Mouse (Mus musculus): ENCODE results near the gene Ttll11.

The Ttll11 gene

DNA sequence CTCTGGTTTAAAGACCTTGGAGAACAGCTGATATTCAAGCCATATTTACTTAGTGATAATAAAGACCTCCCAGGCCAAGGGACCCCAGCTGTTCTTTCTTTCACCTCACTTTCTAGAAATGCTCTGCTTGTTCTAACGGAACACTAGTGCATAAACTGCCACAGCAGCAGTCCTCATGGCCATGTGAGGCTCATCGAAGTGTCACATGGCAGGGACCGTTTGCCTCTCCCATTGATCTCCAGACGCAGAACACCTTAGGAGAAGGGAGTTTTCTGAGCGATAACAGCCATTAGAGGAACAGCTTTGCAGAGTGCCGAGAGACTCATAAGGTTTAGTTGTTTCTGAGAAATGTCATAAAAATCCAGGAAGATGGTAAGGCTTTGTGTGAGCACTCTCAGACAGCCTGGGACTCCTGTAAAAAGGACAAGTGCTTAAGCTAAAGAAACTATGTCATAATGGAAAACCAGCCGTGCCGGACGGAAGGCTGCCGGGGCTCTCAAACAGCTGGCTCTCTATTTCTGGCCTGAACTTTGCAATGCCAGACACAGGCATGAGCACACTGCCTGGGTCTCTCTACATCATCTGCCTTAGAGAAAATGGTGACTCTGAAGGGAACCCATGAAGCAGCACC lies 13.7 kb downstream of the Ttll11 start:
- no peak for DNase-seq (ENCODE audit: low spot score in 2 of 2)

GRCm38 (mm10) chr2:35963280-35963679 lies 16.4 kb downstream of the Ttll11 start:
- no peak for DNase-seq (ENCODE audit: low spot score in 2 of 2)

- DNase-seq (ENCODE audit: low spot score in 2 of 2), result no peak
Observed at GRCm38 (mm10) chr2:35961593-35962127, 18.1 kb downstream of the Ttll11 start.

DNA sequence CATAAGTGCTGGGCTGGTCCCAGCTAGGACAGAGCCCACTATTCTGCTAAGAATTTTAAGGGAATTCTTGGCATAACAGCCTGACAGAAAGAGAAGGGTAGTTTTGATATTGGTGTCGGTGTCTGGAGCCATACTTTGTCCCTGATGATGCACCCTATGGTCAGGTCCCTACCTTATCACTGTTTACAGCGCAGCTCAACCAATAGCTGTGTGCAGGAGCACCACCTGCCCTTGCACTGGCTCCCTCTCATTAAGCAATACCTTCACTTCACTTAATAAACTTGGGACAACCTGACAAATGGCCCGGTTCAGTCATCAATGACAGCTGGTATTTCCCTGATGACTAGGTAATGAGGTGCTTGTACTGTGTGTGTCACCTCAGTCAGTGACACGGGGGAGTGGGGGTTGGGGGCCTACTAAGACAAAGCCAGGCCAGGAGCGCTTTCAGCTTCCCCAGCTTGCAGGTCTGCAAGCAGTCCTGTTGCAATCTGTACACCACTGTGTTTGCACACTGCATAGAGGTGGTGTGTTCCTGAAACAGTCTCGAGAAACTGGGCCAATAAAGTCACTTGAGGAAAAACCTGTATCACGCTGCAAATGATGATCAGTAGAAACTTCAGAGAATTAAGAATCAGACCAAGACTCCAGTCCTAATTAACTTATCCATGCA lies 22.1 kb downstream of the Ttll11 start:
- no peak for DNase-seq (ENCODE audit: low spot score in 2 of 2)

- no peak for DNase-seq (ENCODE audit: low spot score in 2 of 2)
Observed at GRCm38 (mm10) chr2:35955211-35955610, 24.5 kb downstream of the Ttll11 start.

GRCm38 (mm10) chr2:35952187-35952958 lies 27.3 kb downstream of the Ttll11 start:
- no peak for DNase-seq (ENCODE audit: low spot score in 2 of 2)

DNA sequence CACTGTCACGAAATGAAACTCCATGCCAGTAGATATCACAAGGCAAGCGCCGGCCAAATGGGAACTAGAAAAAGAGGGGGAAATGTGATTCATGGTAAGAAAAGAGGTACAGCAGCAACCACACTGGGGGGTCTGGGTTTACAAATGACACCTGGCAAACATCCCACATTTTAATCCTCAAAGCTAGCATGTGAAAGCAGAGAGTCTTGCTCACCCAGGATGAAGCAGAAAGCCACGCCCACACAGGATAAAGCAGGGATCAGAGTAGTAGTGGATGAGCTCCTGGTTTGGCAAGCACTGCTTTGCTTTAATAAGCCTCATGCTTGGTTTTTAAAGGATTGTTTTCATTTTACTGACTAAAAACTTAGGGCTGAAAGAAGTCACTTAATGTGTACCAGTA lies 34.8 kb downstream of the Ttll11 start:
- DNase-seq (ENCODE audit: low spot score in 2 of 2), result no peak

DNA sequence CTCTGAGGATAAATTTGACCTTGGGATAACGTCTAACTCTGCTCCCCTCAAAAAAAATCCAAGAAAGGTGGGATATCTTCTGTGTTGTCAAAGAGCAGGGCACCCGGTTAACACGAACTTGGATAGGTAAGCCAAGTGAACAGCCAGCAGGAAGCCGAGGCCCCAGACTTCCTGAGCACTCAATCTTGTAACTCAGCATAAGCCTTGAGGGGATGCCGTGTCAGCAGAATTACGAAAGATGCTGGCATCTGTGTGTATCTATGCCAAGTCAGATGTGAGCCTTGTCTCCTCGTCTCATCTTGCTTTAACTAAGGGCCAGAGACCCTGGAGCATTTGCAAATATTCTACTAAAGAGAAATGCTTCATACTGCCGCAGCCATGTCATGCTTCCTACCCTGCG lies 36.8 kb downstream of the Ttll11 start:
- no peak for DNase-seq (ENCODE audit: low spot score in 2 of 2)

DNA sequence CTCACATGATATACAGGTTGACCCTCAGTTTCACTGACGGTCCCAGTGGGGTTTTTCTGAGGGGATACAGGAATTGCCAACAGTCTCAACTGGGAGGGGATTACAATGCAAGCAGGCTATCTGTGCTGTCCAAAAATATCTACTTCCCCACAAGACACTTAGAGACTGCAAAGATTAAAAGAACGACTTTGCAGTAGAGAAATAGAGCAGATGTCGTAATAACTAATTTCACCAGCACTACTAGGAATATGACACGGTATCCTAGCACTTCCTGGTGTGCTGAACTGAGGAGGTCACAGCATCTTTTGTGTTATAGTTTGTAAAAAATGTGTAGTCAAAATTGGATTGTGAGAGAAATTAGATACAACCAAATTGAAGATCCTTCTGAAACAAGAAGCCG lies 44.7 kb downstream of the Ttll11 start:
- no peak for DNase-seq (ENCODE audit: low spot score in 2 of 2)

- DNase-seq (ENCODE audit: low spot score in 2 of 2), result no peak
Observed at GRCm38 (mm10) chr2:35933116-35933515, 46.6 kb downstream of the Ttll11 start.

DNA sequence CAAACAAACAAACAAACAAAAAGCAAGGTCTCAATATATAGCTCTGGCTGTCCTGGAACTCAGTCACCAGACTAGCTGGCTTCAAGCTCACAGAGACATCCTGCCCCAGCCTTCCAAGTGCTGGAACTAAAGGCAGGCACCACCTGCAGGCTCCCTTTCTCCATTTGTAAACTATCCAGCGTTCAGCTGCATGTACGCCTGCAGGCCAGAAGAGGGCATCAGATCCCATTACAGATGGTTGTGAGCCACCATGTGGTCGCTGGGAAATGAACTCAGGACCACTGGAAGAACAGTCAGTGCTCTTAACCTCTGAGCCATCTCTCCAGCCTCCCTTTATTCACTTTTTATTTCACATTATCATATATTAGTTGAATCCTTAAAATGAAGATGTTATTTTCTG lies 48.1 kb downstream of the Ttll11 start:
- DNase-seq (ENCODE audit: low spot score in 2 of 2), result no peak

- DNase-seq (ENCODE audit: low spot score in 2 of 2), result peak; percentile 41 to 69
Observed at GRCm38 (mm10) chr2:35930498-35931149, 49.1 kb downstream of the Ttll11 start.

GRCm38 (mm10) chr2:35928133-35928532 lies 51.6 kb downstream of the Ttll11 start:
- no peak for DNase-seq (ENCODE audit: low spot score in 2 of 2)

- no peak for DNase-seq (ENCODE audit: low spot score in 2 of 2)
Observed at GRCm38 (mm10) chr2:35924947-35925346, 54.8 kb downstream of the Ttll11 start.

DNA sequence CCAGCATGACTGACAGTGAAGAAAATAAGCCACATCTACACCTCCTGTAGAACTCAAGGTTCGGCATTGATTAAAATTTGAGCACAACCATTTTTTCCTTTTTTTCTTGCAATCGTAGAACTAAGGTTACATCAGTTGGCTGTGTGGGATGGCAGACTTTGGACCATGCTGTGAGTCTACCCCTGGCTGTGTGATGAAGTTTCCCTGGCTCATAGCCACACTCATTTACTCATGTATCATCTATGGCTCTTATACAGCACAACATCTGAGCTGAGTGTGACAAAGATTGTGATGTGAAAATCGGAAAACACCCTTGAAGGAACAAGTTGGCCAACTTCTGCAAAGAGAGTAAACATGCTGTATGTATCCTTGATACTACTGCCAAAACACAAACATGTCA lies 56.8 kb downstream of the Ttll11 start:
- DNase-seq (ENCODE audit: low spot score in 2 of 2), result no peak

DNA sequence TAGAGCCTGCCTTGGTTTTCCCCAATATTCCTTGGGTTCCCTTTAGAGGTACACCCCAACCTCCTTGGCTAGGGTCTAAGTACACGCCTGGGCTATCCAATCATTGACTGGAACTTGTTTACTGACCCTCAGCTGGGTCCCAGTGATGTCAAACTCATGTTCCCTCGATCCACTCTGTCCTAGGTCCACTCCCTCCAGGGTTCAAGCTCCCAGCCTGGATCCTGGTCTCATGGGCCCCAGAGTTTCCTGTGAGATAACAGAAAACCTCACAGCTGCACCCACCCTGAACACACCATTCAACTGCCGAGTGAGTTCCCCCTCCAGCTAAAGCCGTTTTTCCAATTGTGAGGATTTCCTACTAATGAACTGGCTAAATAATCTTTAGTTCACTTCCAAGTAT lies 67.6 kb downstream of the Ttll11 start:
- no peak for DNase-seq (ENCODE audit: low spot score in 2 of 2)

- DNase-seq (ENCODE audit: low spot score in 2 of 2), result no peak
Observed at GRCm38 (mm10) chr2:35911675-35912074, 68.0 kb downstream of the Ttll11 start.

GRCm38 (mm10) chr2:35910740-35911139 lies 69.0 kb downstream of the Ttll11 start:
- DNase-seq (ENCODE audit: low spot score in 2 of 2), result no peak

- no peak for DNase-seq (ENCODE audit: low spot score in 2 of 2)
Observed at GRCm38 (mm10) chr2:35909353-35909752, 70.4 kb downstream of the Ttll11 start.

- no peak for DNase-seq (ENCODE audit: low spot score in 2 of 2)
Observed at GRCm38 (mm10) chr2:35907578-35907977, 72.1 kb downstream of the Ttll11 start.

DNA sequence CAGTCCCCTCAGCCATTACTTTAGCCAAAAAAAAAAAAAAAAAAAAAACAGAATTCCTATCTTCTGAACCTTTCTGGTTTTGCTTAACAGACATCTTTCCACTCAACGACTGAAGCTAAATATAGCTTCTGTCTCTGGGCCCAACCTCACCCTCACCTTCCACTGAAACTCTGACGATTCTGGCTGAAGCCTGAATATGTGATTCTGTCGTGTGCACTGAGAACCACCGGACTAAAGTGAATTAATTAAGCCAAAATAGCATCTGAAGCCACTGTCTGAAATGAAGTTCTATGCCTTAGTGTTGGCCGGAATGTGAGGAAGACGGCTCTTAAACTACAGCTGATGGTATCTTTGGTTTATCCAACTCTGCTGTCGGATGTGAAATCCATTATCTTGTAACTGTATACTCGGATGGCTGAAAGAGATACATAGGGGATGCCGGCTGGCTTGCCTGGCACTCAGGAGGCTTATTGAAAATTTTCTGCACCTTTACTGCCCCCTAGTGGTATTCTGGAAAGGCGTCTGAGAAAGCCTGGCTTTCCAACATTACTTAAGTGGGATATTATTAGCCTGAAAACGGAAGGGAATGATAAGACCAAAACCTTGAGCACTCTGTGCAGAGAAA lies 73.4 kb downstream of the Ttll11 start:
- DNase-seq (ENCODE audit: low spot score in 2 of 2), result peak; percentile 45 to 51

DNA sequence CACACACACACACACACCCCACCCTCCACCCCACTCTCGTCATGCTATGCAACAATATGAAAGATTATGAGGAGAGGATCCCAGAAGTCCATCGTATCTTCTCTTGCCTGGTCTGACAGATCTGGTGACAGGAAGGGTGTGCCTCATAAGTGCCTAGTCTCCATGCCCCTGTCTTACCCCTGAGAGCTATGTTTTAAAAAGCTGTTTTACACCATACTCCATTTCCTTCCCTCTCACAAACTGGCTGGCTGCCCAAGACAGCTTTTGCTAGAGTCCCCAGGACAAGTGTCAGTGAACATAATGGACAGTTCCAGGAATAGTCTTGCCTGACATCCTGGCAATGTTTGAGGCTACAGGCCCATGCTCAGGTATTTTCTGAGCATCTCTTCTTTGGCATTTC lies 78.9 kb downstream of the Ttll11 start:
- DNase-seq (ENCODE audit: low spot score in 2 of 2), result no peak
